Mouse (Mus musculus) embryonic fibroblast, embryonic 13.5 days (primary cell): ENCODE measurements around the gene Slc29a1. TPM values are rescaled to one million over a fixed set of nuclear protein-coding genes. Genes with fewer than 3 reads are reported as not detected.

Experiments used
- H3K27ac ChIP-seq: 2 replicates; pipeline ENCODE4 v1.5.1; 2012; ENCODE audit warnings: low read length, control low read depth, inconsistent platforms; ENCODE audit not compliant: insufficient read depth
- H3K4me1 ChIP-seq: 2 replicates; pipeline ENCODE4 v1.6.1; 2011; ENCODE audit warnings: low read length; ENCODE audit not compliant: control insufficient read depth, insufficient read depth
- H3K4me3 ChIP-seq: 2 replicates; pipeline ENCODE4 v1.5.1; 2011; ENCODE audit warnings: mild to moderate bottlenecking, control low read depth, low read length; ENCODE audit not compliant: insufficient read depth
- CTCF ChIP-seq: IDR thresholded peaks from 2 replicates; pipeline ENCODE4 v1.5.1; 2011; ENCODE audit warnings: mild to moderate bottlenecking, control low read depth, low read length, moderate library complexity, borderline replicate concordance; ENCODE audit not compliant: insufficient read depth
- POLR2A ChIP-seq: IDR thresholded peaks from 2 replicates; pipeline ENCODE4 v1.6.1; 2011; ENCODE audit warnings: low read depth, mild to moderate bottlenecking, control low read depth, low read length, moderate library complexity
- polyA plus RNA-seq: library from polyadenylated mRNA; stranded (reverse); fragments of >200 nt; gene quantifications from 2 replicates; pipeline ENCODE4 v1.2.4, GENCODE M21; 2011; ENCODE audit warnings: low read depth; ENCODE audit not compliant: missing spikeins, insufficient read length

Gene Slc29a1
- polyA plus RNA-seq, 1 experiment, result 90.3 TPM

GRCm38 (mm10) chr17:45545278-45545961 lies 54.0 kb downstream of the Slc29a1 start:
- Histone ChIP-seq H3K4me3 (no peak overlapping the region), H3K4me1 (no peaks in the 10 kb centered on the region), H3K27ac (no peak overlapping the region)
- TF ChIP-seq CTCF (no peak), POLR2A (no peak)

- TF ChIP-seq POLR2A (no peak), CTCF (no peak)
- Histone ChIP-seq H3K4me1 (no peaks in the 10 kb centered on the region), H3K27ac (no peak overlapping the region), H3K4me3 (no peak overlapping the region)
These were observed 54.5 kb downstream of the Slc29a1 start for GRCm38 (mm10) chr17:45544873-45545277.

- Histone ChIP-seq H3K4me3 (no peak overlapping the region), H3K27ac (no peak overlapping the region), H3K4me1 (no peaks in the 10 kb centered on the region)
- TF ChIP-seq POLR2A, result no peak
- no peak for TF ChIP-seq CTCF
These were observed 55.2 kb downstream of the Slc29a1 start for GRCm38 (mm10) chr17:45544001-45544872.

GRCm38 (mm10) chr17:45543115-45543514 lies 56.3 kb downstream of the Slc29a1 start:
- Histone ChIP-seq H3K27ac (no peak overlapping the region), H3K4me1 (no peaks in the 10 kb centered on the region), H3K4me3 (no peak overlapping the region)
- TF ChIP-seq CTCF, result no peak
- no peak for TF ChIP-seq POLR2A

GRCm38 (mm10) chr17:45542705-45543104 lies 56.7 kb downstream of the Slc29a1 start:
- no peak overlapping the region for H3K4me3 ChIP-seq
- TF ChIP-seq CTCF (no peak), POLR2A (no peak)
- no peak overlapping the region for H3K27ac ChIP-seq
- H3K4me1 ChIP-seq, result no peaks in the 10 kb centered on the region

- no peak overlapping the region for H3K27ac ChIP-seq
- H3K4me1 ChIP-seq, result no peaks in the 10 kb centered on the region
- TF ChIP-seq POLR2A (no peak), CTCF (no peak)
These were observed 57.3 kb downstream of the Slc29a1 start for GRCm38 (mm10) chr17:45542129-45542528.

GRCm38 (mm10) chr17:45539664-45540063 lies 59.7 kb downstream of the Slc29a1 start:
- TF ChIP-seq POLR2A (no peak), CTCF (no peak)
- Histone ChIP-seq H3K27ac (no peak overlapping the region), H3K4me1 (no peaks in the 10 kb centered on the region), H3K4me3 (no peak overlapping the region)

More at GRCm38 (mm10) chr17:45542129-45542528, 57.3 kb downstream of the Slc29a1 start:
- no peak overlapping the region for H3K4me3 ChIP-seq

GRCm38 (mm10) chr17:45538394-45538793 lies 61.0 kb downstream of the Slc29a1 start:
- Histone ChIP-seq H3K27ac (no peak overlapping the region), H3K4me3 (no peak overlapping the region), H3K4me1 (no peaks in the 10 kb centered on the region)
- TF ChIP-seq CTCF (no peak), POLR2A (no peak)

- no peak for TF ChIP-seq POLR2A
- TF ChIP-seq CTCF, result no peak
- no peak overlapping the region for H3K27ac ChIP-seq
- H3K4me1 ChIP-seq, result no peaks in the 10 kb centered on the region
- H3K4me3 ChIP-seq, result no peak overlapping the region
These were observed 63.1 kb downstream of the Slc29a1 start for GRCm38 (mm10) chr17:45536264-45536663.

Other genes with a start within 250 kb of the Slc29a1 start
- gene Cdc5l, start 165.9 kb downstream of the Slc29a1 start, polyA plus RNA-seq, result 38.6 and 52.1 TPM in 2 replicates
- 0.58 TPM in 1 of 2 replicates, not detected in the other for gene Spats1, start 124.2 kb downstream of the Slc29a1 start, polyA plus RNA-seq
- gene Aars2, start 92.8 kb downstream of the Slc29a1 start, polyA plus RNA-seq, result 6.7 and 7.3 TPM in 2 replicates
- not detected in 2 replicates for gene Tcte1, start 76.2 kb downstream of the Slc29a1 start, polyA plus RNA-seq
- gene Tmem151b, start 49.9 kb downstream of the Slc29a1 start, polyA plus RNA-seq, result 0.47 and 0.81 TPM in 2 replicates
- 4.3 and 6.2 TPM in 2 replicates for gene Nfkbie, start 43.9 kb downstream of the Slc29a1 start, polyA plus RNA-seq
- gene Slc35b2, start 35.7 kb downstream of the Slc29a1 start, polyA plus RNA-seq, result 61.1 and 65.3 TPM in 2 replicates
- gene Hsp90ab1, start 26.3 kb downstream of the Slc29a1 start, polyA plus RNA-seq, result 1,481 and 1,562 TPM in 2 replicates
- gene Mymx, start 2.5 kb upstream of the Slc29a1 start, polyA plus RNA-seq, result not detected in 2 replicates
- not detected in 2 replicates for gene Capn11, start 59.7 kb upstream of the Slc29a1 start, polyA plus RNA-seq
- gene Mrpl14, start 86.7 kb upstream of the Slc29a1 start, polyA plus RNA-seq, result 38.9 and 39.0 TPM in 2 replicates
- 42.8 and 54.0 TPM in 2 replicates for gene Tmem63b, start 87.3 kb upstream of the Slc29a1 start, polyA plus RNA-seq
- not detected in 2 replicates for gene 1600014C23Rik, start 134.2 kb upstream of the Slc29a1 start, polyA plus RNA-seq